Mouse (Mus musculus) cerebellum, adult 2 months (tissue): ENCODE data around the gene Ccdc114.

Experiments used
- CTCF ChIP-seq: fragments of 200-500 bp; IDR thresholded peaks from 2 replicates; pipeline ENCODE4 v1.5.1; 2011; ENCODE audit warnings: low read depth, mild to moderate bottlenecking, control low read depth, low read length, moderate library complexity, borderline replicate concordance; ENCODE audit not compliant: insufficient read depth
- POLR2A ChIP-seq: fragments of 200-500 bp; IDR thresholded peaks from 2 replicates; pipeline ENCODE4 v1.6.1; 2011; ENCODE audit warnings: low read length, control low read depth, borderline replicate concordance; ENCODE audit not compliant: insufficient read depth

- TF ChIP-seq CTCF (no peak), POLR2A (no peak)
These were observed 47.0 kb upstream of the Ccdc114 start for GRCm38 (mm10) chr7:45876895-45877294.
